In the genomic region with DNA sequence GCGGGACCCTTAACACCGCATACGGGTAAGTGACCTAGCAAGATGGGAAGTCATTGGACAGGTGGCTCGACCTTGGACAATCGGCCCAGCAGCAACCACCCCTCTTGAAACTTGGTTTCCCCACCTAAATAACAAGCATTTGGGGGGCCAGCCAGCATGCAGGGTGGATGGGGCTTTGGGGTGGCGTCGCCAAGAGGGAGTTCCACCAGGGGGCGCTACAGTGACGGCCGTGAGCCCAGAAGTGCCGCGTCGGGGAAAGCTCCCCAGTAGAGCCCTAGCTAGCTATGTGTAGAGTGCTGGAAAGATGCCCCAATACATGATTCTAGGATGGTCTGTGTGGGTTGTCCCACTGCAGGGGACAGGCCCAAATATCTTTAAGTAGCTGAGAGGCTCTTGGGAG, we compare ENCODE assay signal across 10 mouse cellular contexts. TPM values are rescaled to one million over a fixed set of nuclear protein-coding genes. Genes with fewer than 3 reads are reported as not detected.
DNase-seq lines count a peak whose midpoint lies in the region; ATAC-seq and TF ChIP-seq lines count a peak whose summit lies in the region.
"Had no signal": no experiment of that assay in that cellular context is flagged by ENCODE, and none has a peak within 500 bp of the region (broad histone marks: within the 10 kb centered on the region; RNA-seq: fewer than 3 reads in every experiment).

No protein-coding gene starts in this region.

- peak; percentile 85 for TF ChIP-seq CTCF in Patski (IDR thresholded peaks at IDR 0.05)

- CTCF ChIA-PET in Patski (lab: Charles Lee): interaction anchor here (0.7 to 2.1 kb wide), 7 partner anchors 9 to 319 kb away, joined by 3 to 9 read pairs (median 3); no protein-coding TSS in a partner anchor

- peak; percentile 78 for DNase-seq in intestine, embryonic 14.5 days (ENCODE audit: low spot score)
- peak; percentile 56 for DNase-seq in CD4-positive helper T cell, adult 2 months (ENCODE audit: low read depth, low spot score)
- DNase-seq in Patski (ENCODE audit: low read depth, low spot score) (no peak), liver (peak; percentile 68)
- DNase-seq in frontal cortex, postnatal 36 days (ENCODE audit: low spot score in 2 of 2): peak; percentile 32 to 47
- DNase-seq in retina, postnatal 1 day: peak; percentile 63

- H3K27me3 ChIP-seq in intestine, embryonic 14.5 days (replicated peaks; ENCODE audit: control insufficient read depth, insufficient read depth, low read length): no peaks in the 10 kb centered on the region
- H3K27me3 ChIP-seq in intestine, embryonic 16.5 days (replicated peaks; ENCODE audit: control insufficient read depth, insufficient read depth, low read length): no peaks in the 10 kb centered on the region
- H3K27me3 ChIP-seq in Patski: peaks cover 6% of the 10 kb centered on the region
- H3K27me3 ChIP-seq: embryonic facial prominence, embryonic 15.5 days had no signal

- WGBS in intestine, embryonic 14.5 days: 27% methylated on average over 13 of the region's 13 CpGs
- WGBS in intestine, embryonic 16.5 days: 34% methylated on average over 13 of the region's 13 CpGs

- H3K4me2 ChIP-seq in intestine, embryonic 14.5 days (ENCODE audit: low read length): no peak overlapping the region
- H3K4me2 ChIP-seq in intestine, embryonic 16.5 days (ENCODE audit: low read depth, low read length): no peak overlapping the region
- H3K4me2 ChIP-seq: embryonic facial prominence, embryonic 15.5 days had no signal

- 0 out of 2 replicates have a peak, but pooled peaks cover 7% of the 10 kb centered on the region for H3K4me1 ChIP-seq in intestine, embryonic 14.5 days (replicated peaks; ENCODE audit: control insufficient read depth, insufficient read depth, low read length)
- H3K4me1 ChIP-seq in intestine, embryonic 16.5 days (ENCODE audit: control insufficient read depth, insufficient read depth, low read length): peaks cover 16% of the 10 kb centered on the region; the same call in 1 of the 2 replicates

- POLR2A ChIA-PET in Patski (lab: Charles Lee): no interaction called here

- no peak overlapping the region for H3K27ac ChIP-seq in intestine, embryonic 14.5 days (ENCODE audit: low read depth)
- no peak overlapping the region for H3K27ac ChIP-seq in intestine, embryonic 16.5 days (ENCODE audit: low read length)
- H3K27ac ChIP-seq: embryonic facial prominence, embryonic 15.5 days; macrophage had no signal

- in situ Hi-C loops in Patski (cut with MboI; ENCODE audit: low pct_unique_long_range_greater_than_20kb): no loop called here

- H3K36me3 ChIP-seq in intestine, embryonic 14.5 days (ENCODE audit: control insufficient read depth, insufficient read depth, low read length): no peaks in the 10 kb centered on the region
- H3K36me3 ChIP-seq in intestine, embryonic 16.5 days (ENCODE audit: control insufficient read depth, insufficient read depth, low read length): no peaks in the 10 kb centered on the region
- H3K36me3 ChIP-seq: embryonic facial prominence, embryonic 15.5 days had no signal

- no peak overlapping the region for H3K4me3 ChIP-seq in intestine, embryonic 14.5 days (ENCODE audit: low read depth, low read length)
- H3K4me3 ChIP-seq in intestine, embryonic 16.5 days (ENCODE audit: low read length): no peak overlapping the region
- H3K4me3 ChIP-seq: embryonic facial prominence, embryonic 15.5 days had no signal

- H3K9me3 ChIP-seq in intestine, embryonic 14.5 days (ENCODE audit: control insufficient read depth, low read length): no peaks in the 10 kb centered on the region
- no peaks in the 10 kb centered on the region for H3K9me3 ChIP-seq in intestine, embryonic 16.5 days (ENCODE audit: control insufficient read depth, low read length)
- H3K9me3 ChIP-seq: embryonic facial prominence, embryonic 15.5 days had no signal

- no peak for ATAC-seq in intestine, embryonic 14.5 days (replicated peaks; ENCODE audit: low FRiP score, low TSS enrichment, low read depth)
- ATAC-seq in intestine, embryonic 16.5 days: no peak
- peak; percentile 41 for ATAC-seq in Patski
- ATAC-seq in erythroid progenitor cell, adult 5-6 weeks (replicated peaks; ENCODE audit: low FRiP score, poor library complexity, severe bottlenecking): no peak

- no peak overlapping the region for H3K9ac ChIP-seq in intestine, embryonic 14.5 days (ENCODE audit: low read length)
- H3K9ac ChIP-seq in intestine, embryonic 16.5 days (ENCODE audit: low read depth, low read length): no peak overlapping the region
- H3K9ac ChIP-seq: embryonic facial prominence, embryonic 15.5 days had no signal

RNA-seq across cellular contexts. Expression of a gene that starts 7.0 kb away (rescaled TPM):
- 6.8 and 8.7 TPM in 2 replicates for polyA plus RNA-seq in intestine, embryonic 14.5 days (2014; fragmentation: Nextera tagmentation; extraction: Ambion mirVana)
- polyA plus RNA-seq in intestine, embryonic 16.5 days (2015; fragmentation: Nextera tagmentation; extraction: Ambion mirVana): 18.2 and 22.7 TPM in 2 replicates
- 0.13 TPM for polyA plus RNA-seq in Patski (2021)
- not detected in 2 replicates for total RNA-seq in erythroid progenitor cell, adult 5-6 weeks (2015; ENCODE audit: low replicate concordance)
- not detected in 2 replicates for total RNA-seq in erythroid progenitor cell, adult 5-6 weeks (2017; ENCODE audit: low replicate concordance)

RNA-seq across cellular contexts. Expression of a gene that starts 19.6 kb away (rescaled TPM):
- 639 and 672 TPM in 2 replicates for polyA plus RNA-seq in intestine, embryonic 14.5 days (2014; fragmentation: Nextera tagmentation; extraction: Ambion mirVana)
- polyA plus RNA-seq in intestine, embryonic 16.5 days (2015; fragmentation: Nextera tagmentation; extraction: Ambion mirVana): 522 and 653 TPM in 2 replicates
- polyA plus RNA-seq in Patski (2021): 0.06 TPM
- 14.8 TPM in 1 of 2 replicates, not detected in the other for total RNA-seq in erythroid progenitor cell, adult 5-6 weeks (2015; ENCODE audit: low replicate concordance)
- not detected in 2 replicates for total RNA-seq in erythroid progenitor cell, adult 5-6 weeks (2017; ENCODE audit: low replicate concordance)

RNA-seq across cellular contexts. Expression of a gene that starts 22.5 kb away (rescaled TPM):
- 9.2 and 15.3 TPM in 2 replicates for polyA plus RNA-seq in intestine, embryonic 14.5 days (2014; fragmentation: Nextera tagmentation; extraction: Ambion mirVana)
- 11.7 and 16.1 TPM in 2 replicates for polyA plus RNA-seq in intestine, embryonic 16.5 days (2015; fragmentation: Nextera tagmentation; extraction: Ambion mirVana)
- polyA plus RNA-seq in Patski (2021): not detected
- total RNA-seq in erythroid progenitor cell, adult 5-6 weeks (2015; ENCODE audit: low replicate concordance): not detected in 2 replicates
- not detected in 2 replicates for total RNA-seq in erythroid progenitor cell, adult 5-6 weeks (2017; ENCODE audit: low replicate concordance)
- polyA plus RNA-seq: macrophage had no signal

Comparison
In these comparisons a context has a peak if more than half of its experiments do, and no peak if none do; other contexts are left out.
1. RNA of a gene that starts 19.6 kb away (polyA plus RNA-seq): 639 to 672 TPM in intestine, embryonic 14.5 days and 522 to 653 TPM in intestine, embryonic 16.5 days; 0.06 TPM in Patski (single experiment); every median in the first group is over 100 times any median in the second.